ENCODE assay signal across 1 mouse cellular context in genomic region chr4:59452503-59452933, GRCm38 (mm10).
TF ChIP-seq lines count a peak whose summit lies in the region.

No protein-coding gene starts in this region.

TF ChIP-seq in MEL, 35 proteins besides CTCF, POLR2A, EP300 and RAD21 (continued from another document):
- TF ChIP-seq MAFK (IDR thresholded peaks at IDR 0.05; ENCODE audit: borderline replicate concordance, low read depth, low read length) (no peak; the same call in 1 of the 2 replicates), USF1 (IDR thresholded peaks at IDR 0.05; ENCODE audit: low read depth, low read length) (no peak), GABPA (IDR thresholded peaks at IDR 0.05; ENCODE audit: low read depth, low read length) (no peak), USF2 (IDR thresholded peaks at IDR 0.05; ENCODE audit: borderline replicate concordance in 1 of 2, insufficient read depth in 1 of 2, low read depth in 1 of 2, low read length in 2 of 2) (no peak), ETS1 (IDR thresholded peaks at IDR 0.05; ENCODE audit: low read depth, low read length) (peak; percentile 82), SMC3 (IDR thresholded peaks at IDR 0.05; ENCODE audit: low read depth, low read length) (no peak)
